Mouse (Mus musculus) midbrain, postnatal 0 days (tissue): Measurements from ENCODE around the gene Ticrr. TPM values are rescaled to one million over a fixed set of nuclear protein-coding genes. Genes with fewer than 3 reads are reported as not detected.

Source experiments
- ATAC-seq: fragments of 200-750 bp; cut with Nextera tagmentation; 2 replicates; pipeline ENCODE4 v1.8.0; 2017; ENCODE audit warnings: moderate number of reproducible peaks, mild to moderate bottlenecking, moderate TSS enrichment, moderate library complexity; ENCODE audit not compliant: low FRiP score
- DNase-seq: peaks from one replicate; pipeline ENCODE4 v3.0.0-alpha.2; 2015; ENCODE audit warnings: low spot score
- H3K27ac ChIP-seq: fragments of 300-500 bp; sonication (generic); 2 replicates; pipeline ENCODE4 v1.5.1; 2014; ENCODE audit warnings: low read depth, mild to moderate bottlenecking, low read length, mixed read lengths
- H3K27me3 ChIP-seq: fragments of 300-500 bp; sonication (generic); 2 replicates; pipeline ENCODE4 v1.6.1; 2014; ENCODE audit warnings: low read length, control low read depth, mixed read lengths; ENCODE audit not compliant: insufficient read depth
- H3K36me3 ChIP-seq: fragments of 300-500 bp; sonication (generic); 2 replicates; pipeline ENCODE4 v1.6.1; 2014; ENCODE audit warnings: low read length, control low read depth, mixed read lengths; ENCODE audit not compliant: insufficient read depth
- H3K4me1 ChIP-seq: fragments of 300-500 bp; sonication (generic); 2 replicates; pipeline ENCODE4 v1.6.1; 2014; ENCODE audit warnings: mild to moderate bottlenecking, control low read depth, antibody characterized with exemption, low read length, mixed read lengths; ENCODE audit not compliant: insufficient read depth
- H3K4me2 ChIP-seq: fragments of 300-500 bp; sonication (generic); 2 replicates; pipeline ENCODE4 v1.6.1; 2014; ENCODE audit warnings: low read depth, mild to moderate bottlenecking, low read length, mixed read lengths; ENCODE audit not compliant: poor library complexity, severe bottlenecking
- H3K4me3 ChIP-seq: fragments of 300-500 bp; sonication (generic); 2 replicates; pipeline ENCODE4 v1.5.1; 2014; ENCODE audit warnings: low read depth, mild to moderate bottlenecking, low read length, moderate library complexity
- H3K9ac ChIP-seq: fragments of 300-500 bp; sonication (generic); replicated peaks from 2 replicates; pipeline ENCODE4 v1.6.1; 2014; ENCODE audit warnings: mild to moderate bottlenecking, low read length, moderate library complexity, mixed read lengths; ENCODE audit not compliant: poor library complexity, severe bottlenecking
- H3K9me3 ChIP-seq: fragments of 300-500 bp; sonication (generic); 2 replicates; pipeline ENCODE4 v1.6.1; 2016; ENCODE audit warnings: low read length, control low read depth
- CTCF ChIP-seq: IDR thresholded peaks from 2 replicates; pipeline ENCODE4 v1.5.1; 2016; ENCODE audit warnings: antibody characterized with exemption, mild to moderate bottlenecking
- WGBS: fragments of 180-500 bp; shearing (Covaris S2); extraction: QIAGEN DNeasy Blood & Tissue Kit; methylation state at CpG from one replicate; pipeline ENCODE4 v1.1.7; 2014; 5-methylcytosine and 5-hydroxymethylcytosine counted together
- polyA plus RNA-seq: library from polyadenylated mRNA; unstranded; fragments of >200 nt; fragmentation: Nextera tagmentation; extraction: Ambion mirVana; gene quantifications from 2 replicates; pipeline ENCODE4 v1.2.1, GENCODE M21; 2015
- total RNA-seq: library from RNA; depleted of rRNA; stranded (reverse); fragments of >200 nt; gene quantifications from 2 replicates; pipeline ENCODE4 v1.2.3, GENCODE M21; 2014

Gene Ticrr
- total and polyA plus RNA-seq, 2 experiments from 2014 or later, result 1.0 to 3.4 TPM

DNA sequence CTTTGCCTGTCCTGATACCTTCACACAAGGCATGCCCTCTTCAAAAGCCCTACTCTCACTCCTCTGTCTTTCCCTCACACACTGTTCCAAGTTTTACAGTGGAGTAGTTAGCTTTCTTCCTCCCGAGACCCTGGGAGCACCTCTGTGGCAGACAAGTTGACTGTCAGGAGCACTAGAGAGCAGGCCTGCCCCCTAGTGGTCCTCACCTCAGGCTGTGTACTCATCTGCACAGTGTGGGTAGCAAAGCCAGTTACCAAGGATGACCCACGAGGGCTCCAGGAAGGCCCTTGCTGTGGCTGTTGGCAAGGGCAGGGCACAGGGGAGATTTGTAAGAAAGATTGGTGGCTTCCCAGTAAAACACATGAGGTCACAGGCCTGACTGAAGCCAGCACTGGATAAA is 67.1 kb downstream of the Ticrr start:
- no peaks in the 10 kb centered on the region for H3K4me1 ChIP-seq
- no peak overlapping the region for H3K4me3 ChIP-seq
- peak; percentile 66 for TF ChIP-seq CTCF
- H3K4me2 ChIP-seq, result no peak overlapping the region
- 28% methylated on average over 2 of the region's 2 CpGs for WGBS
- no peaks in the 10 kb centered on the region for H3K9me3 ChIP-seq
- 0 out of 2 replicates have a peak, but pooled peaks cover 5% of the 10 kb centered on the region for H3K27me3 ChIP-seq
- H3K27ac ChIP-seq, result no peak overlapping the region
- ATAC-seq (no peak), DNase-seq (peak; percentile 31)
- H3K9ac ChIP-seq, result no peak overlapping the region
- no peaks in the 10 kb centered on the region for H3K36me3 ChIP-seq

DNA sequence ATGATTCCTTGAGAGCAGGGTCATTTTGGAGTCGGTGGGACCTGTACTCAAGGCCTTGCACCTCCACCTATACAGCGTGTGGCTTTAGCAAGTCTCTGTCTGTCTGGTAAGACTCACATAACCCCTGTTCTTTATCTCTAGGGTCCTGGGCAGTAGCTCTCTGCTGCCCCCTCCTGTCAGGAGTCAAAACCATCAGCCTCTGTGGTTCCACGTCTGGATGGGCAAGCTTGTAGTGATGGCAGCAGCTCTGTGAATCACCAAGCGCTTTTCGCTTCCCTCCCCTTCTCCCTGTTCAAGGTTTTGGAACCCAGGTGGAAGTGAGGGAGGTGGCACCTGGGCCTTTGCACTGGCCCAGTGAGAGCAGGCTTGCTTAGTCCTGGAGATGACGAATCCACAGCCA is 68.2 kb downstream of the Ticrr start:
- Histone ChIP-seq H3K4me2 (no peak overlapping the region), H3K27me3 (no peaks in the 10 kb centered on the region), H3K4me3 (no peak overlapping the region), H3K27ac (no peak overlapping the region), H3K9ac (no peak overlapping the region), H3K4me1 (no peaks in the 10 kb centered on the region), H3K36me3 (no peaks in the 10 kb centered on the region), H3K9me3 (no peaks in the 10 kb centered on the region)
- DNase-seq (peak; percentile 26), ATAC-seq (no peak)
- TF ChIP-seq CTCF, result peak; percentile 73
- 36% methylated on average over 6 of the region's 6 CpGs for WGBS

DNA sequence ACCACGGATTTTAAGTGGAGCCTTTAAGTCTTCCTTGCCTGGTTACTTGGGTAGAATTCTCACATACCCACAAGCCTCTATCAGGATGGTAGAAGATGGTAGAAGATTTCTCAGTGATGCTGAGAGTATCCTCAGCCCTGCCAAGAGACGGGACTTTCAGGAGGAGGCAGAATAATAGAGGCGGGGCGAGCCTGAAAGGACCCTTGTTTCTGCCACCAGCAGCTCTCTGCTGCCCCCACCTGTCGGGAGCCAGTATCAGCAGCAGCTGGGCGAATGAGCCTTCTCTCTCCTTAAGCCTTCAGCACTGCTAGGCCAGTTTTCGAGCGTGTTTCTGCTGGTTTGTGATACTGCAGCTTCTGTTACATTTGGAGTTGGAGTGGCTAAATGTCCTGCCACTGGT is 69.2 kb downstream of the Ticrr start:
- H3K4me3 ChIP-seq, result no peak overlapping the region
- H3K36me3 ChIP-seq, result no peaks in the 10 kb centered on the region
- no peak overlapping the region for H3K27ac ChIP-seq
- no peak overlapping the region for H3K9ac ChIP-seq
- H3K4me2 ChIP-seq, result no peak overlapping the region
- DNase-seq (peak; percentile 69), ATAC-seq (no peak)
- H3K9me3 ChIP-seq, result no peaks in the 10 kb centered on the region
- WGBS, result 8% methylated on average over 8 of the region's 8 CpGs
- TF ChIP-seq CTCF, result peak; percentile 74
- H3K27me3 ChIP-seq, result no peaks in the 10 kb centered on the region
- H3K4me1 ChIP-seq, result no peaks in the 10 kb centered on the region

- Histone ChIP-seq H3K4me2 (no peak overlapping the region), H3K4me1 (no peaks in the 10 kb centered on the region), H3K36me3 (no peaks in the 10 kb centered on the region), H3K9me3 (no peaks in the 10 kb centered on the region), H3K4me3 (no peak overlapping the region), H3K9ac (no peak overlapping the region), H3K27ac (no peak overlapping the region), H3K27me3 (no peaks in the 10 kb centered on the region)
- DNase-seq (no peak), ATAC-seq (no peak; the same call in 1 of the 2 replicates)
- TF ChIP-seq CTCF, result peak; percentile 42
- 74% methylated on average over 11 of the region's 11 CpGs for WGBS
Observed at GRCm38 (mm10) chr7:79729743-79730370, 69.9 kb downstream of the Ticrr start.

DNA sequence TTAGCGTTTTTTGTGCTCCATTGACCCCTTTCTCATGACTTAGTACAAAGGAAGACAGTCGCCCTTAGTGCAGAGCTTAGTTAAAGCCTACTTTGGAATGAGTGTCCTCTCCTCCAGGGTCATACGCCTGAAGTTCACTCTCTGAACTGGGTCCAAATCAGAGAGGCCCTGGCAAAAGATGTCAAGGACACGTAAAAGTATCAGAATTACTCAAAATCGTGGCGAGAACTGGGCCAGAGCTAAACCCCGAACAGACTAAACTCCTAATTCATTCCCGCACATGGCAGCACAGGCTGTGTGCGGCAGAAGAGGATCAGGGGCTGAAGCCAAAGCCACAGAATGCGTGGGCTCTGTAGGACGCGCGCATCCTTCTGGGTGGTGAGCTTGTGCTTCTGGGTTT is 71.4 kb downstream of the Ticrr start:
- Histone ChIP-seq H3K4me2 (no peak overlapping the region), H3K27me3 (no peaks in the 10 kb centered on the region), H3K36me3 (no peaks in the 10 kb centered on the region), H3K9ac (no peak overlapping the region), H3K27ac (no peak overlapping the region), H3K4me3 (no peak overlapping the region), H3K4me1 (no peaks in the 10 kb centered on the region), H3K9me3 (no peaks in the 10 kb centered on the region)
- DNase-seq (no peak), ATAC-seq (no peak)
- 74% methylated on average over 13 of the region's 13 CpGs for WGBS
- no peak for TF ChIP-seq CTCF

DNA sequence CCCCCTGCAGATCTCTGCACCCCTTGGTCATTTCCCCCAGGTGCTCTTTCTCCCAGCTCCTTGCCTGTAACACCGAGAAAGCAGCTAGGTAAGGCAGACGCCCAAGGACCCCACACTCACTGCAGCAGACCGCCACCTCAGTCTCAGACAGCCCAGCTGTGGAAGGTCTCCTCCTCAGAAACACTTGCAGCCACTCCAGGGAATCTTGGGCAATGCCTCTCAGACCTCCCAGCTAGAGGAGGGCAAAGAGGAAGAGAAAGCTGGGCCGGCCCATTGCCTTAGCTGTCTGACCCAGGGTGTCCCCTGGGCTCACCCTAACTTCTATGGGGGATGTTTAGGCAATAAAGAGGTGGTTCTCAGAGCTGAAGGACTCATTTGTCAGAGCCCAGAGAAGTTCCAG is 72.6 kb downstream of the Ticrr start, which contains the start of gene Plin1:
TSS of gene Plin1 (minus strand) at position 282 of the 400 bp plus-strand sequence.
- DNase-seq, result no peak
- Histone ChIP-seq H3K36me3 (no peaks in the 10 kb centered on the region), H3K9me3 (no peaks in the 10 kb centered on the region), H3K27me3 (no peaks in the 10 kb centered on the region), H3K4me1 (no peaks in the 10 kb centered on the region), H3K27ac (no peak within 1 kb of the TSS), H3K4me3 (no peak within 1 kb of the TSS), H3K4me2 (no peak within 1 kb of the TSS), H3K9ac (no peak within 1 kb of the TSS)
- TF ChIP-seq CTCF, result no peak
- 61% methylated on average over 4 of the region's 4 CpGs for WGBS
- ATAC-seq, result no peak
